Mouse (Mus musculus) thymus, postnatal 10 days (tissue): Measurements from ENCODE around the gene Hoxc4.

Experiments used
- DNase-seq, 2 experiments: peaks; one replicate each; pipeline ENCODE4 v3.0.0; 2021; ENCODE audit warnings: low spot score in 2 of 2

Gene Hoxc4

GRCm38 (mm10) chr15:103084944-103085343 is 66.2 kb downstream of the Hoxc4 start:
- DNase-seq = no peak

DNA sequence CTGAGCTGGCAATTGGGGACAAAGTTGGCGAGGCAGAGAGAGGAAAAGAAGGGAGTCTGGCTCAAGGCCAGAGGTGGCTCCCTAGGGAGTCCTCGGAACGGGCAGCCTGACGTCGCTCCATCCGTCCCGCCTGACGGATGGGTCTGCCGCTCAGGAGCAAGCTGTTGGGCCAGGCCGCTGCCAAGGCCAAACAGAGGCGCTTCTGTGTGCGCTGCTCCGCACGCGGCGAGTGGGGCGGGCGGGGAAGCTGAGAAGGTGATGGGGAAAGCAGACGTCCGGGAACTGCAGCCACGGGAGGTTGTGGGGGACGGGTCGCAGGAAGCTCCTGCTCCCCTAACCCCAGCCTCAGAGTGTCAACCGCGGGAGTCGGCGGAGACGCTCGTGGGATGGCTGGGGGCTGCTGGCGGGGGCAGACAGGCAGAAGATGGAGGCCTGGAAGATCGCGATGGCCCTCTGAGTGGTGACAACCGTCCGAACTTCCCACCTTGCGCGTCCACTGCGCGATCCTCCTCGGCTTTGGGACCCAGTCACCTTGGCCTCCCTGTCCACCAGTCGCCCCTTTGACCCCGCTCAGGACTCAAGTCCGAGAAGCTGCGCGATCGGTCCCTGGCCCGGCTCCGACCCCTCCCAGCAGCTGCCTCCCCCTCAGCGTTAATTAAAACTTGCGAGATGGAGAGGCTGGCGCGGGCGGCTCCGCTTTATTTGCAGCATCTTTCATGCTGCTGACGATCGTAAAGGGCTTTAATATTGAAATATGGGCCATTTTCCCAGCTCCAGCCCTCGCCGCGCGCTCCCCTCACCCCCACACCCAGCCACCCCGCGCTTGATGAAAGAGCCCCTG is 67.3 kb downstream of the Hoxc4 start:
- no peak for DNase-seq
